Mouse (Mus musculus): Measurements from ENCODE around the gene Orm1. TPM values are rescaled to one million over a fixed set of nuclear protein-coding genes. Genes with fewer than 3 reads are reported as not detected.
A peak's percentile ranks its signal among the peaks of the same experiment; 100 is the strongest.
"Not testable (repeated sequence)": the region's sequence is repeated elsewhere in the genome, so short reads cannot be mapped to it uniquely, and the experiment has no call there.

The Orm1 gene
- polyA plus RNA-seq, 1 experiment from 2014 or later = not detected

- no peaks in the 10 kb centered on the region for H3K27me3 ChIP-seq (ENCODE audit: insufficient read depth, low read length)
- no peak overlapping the region for H3K27ac ChIP-seq (ENCODE audit: low read length)
- no peak overlapping the region for H3K4me3 ChIP-seq (ENCODE audit: low read length)
- 71% methylated on average over 5 of the region's 5 CpGs for WGBS
- no peak for ATAC-seq (ENCODE audit: low FRiP score, low TSS enrichment)
- H3K4me1 ChIP-seq (ENCODE audit: insufficient read depth, low read length) = no peaks in the 10 kb centered on the region
- no peak overlapping the region for H3K9ac ChIP-seq (replicated peaks; ENCODE audit: low read length)
- H3K4me2 ChIP-seq (replicated peaks; ENCODE audit: low read depth, low read length) = no peak overlapping the region
- H3K36me3 ChIP-seq (ENCODE audit: insufficient read depth, low read length) = peaks cover 5% of the 10 kb centered on the region
- H3K9me3 ChIP-seq (ENCODE audit: low read length) = no peaks in the 10 kb centered on the region
These were observed 30.3 kb upstream of the Orm1 start for GRCm38 (mm10) chr4:63314063-63314462.

- Histone ChIP-seq H3K4me3 (ENCODE audit: low read length) (no peak overlapping the region), H3K36me3 (ENCODE audit: insufficient read depth, low read length) (peaks cover 7% of the 10 kb centered on the region), H3K9me3 (ENCODE audit: low read length) (no peaks in the 10 kb centered on the region), H3K9ac (replicated peaks; ENCODE audit: low read length) (no peak overlapping the region), H3K27me3 (ENCODE audit: insufficient read depth, low read length) (no peaks in the 10 kb centered on the region), H3K27ac (ENCODE audit: low read length) (no peak overlapping the region), H3K4me1 (ENCODE audit: insufficient read depth, low read length) (no peaks in the 10 kb centered on the region), H3K4me2 (replicated peaks; ENCODE audit: low read depth, low read length) (no peak overlapping the region)
- ATAC-seq (ENCODE audit: low FRiP score, low TSS enrichment) = 0 out of 2 replicates have a peak, but pooled peaks have one; percentile 25
- WGBS = 59% methylated on average over 9 of the region's 9 CpGs
These were observed 28.1 kb upstream of the Orm1 start for GRCm38 (mm10) chr4:63316076-63316746.

GRCm38 (mm10) chr4:63319566-63319965, 24.8 kb upstream of the Orm1 start:
- not testable (repeated sequence) for H3K4me3 ChIP-seq (ENCODE audit: low read length); H3K9me3 ChIP-seq (ENCODE audit: low read length); H3K4me1 ChIP-seq (ENCODE audit: insufficient read depth, low read length); H3K27ac ChIP-seq (ENCODE audit: low read length); H3K9ac ChIP-seq (replicated peaks; ENCODE audit: low read length); ATAC-seq (ENCODE audit: low FRiP score, low TSS enrichment); H3K4me2 ChIP-seq (replicated peaks; ENCODE audit: low read depth, low read length); H3K27me3 ChIP-seq (ENCODE audit: insufficient read depth, low read length)
- H3K36me3 ChIP-seq (ENCODE audit: insufficient read depth, low read length) = peaks cover 28% of the 10 kb centered on the region
- WGBS = 28% methylated on average over 3 of the region's 3 CpGs

- 84% methylated on average over 8 of the region's 8 CpGs for WGBS
- H3K27ac ChIP-seq (ENCODE audit: low read length) = no peak overlapping the region
- peaks cover 34% of the 10 kb centered on the region for H3K36me3 ChIP-seq (ENCODE audit: insufficient read depth, low read length)
These were observed 21.0 kb upstream of the Orm1 start for GRCm38 (mm10) chr4:63323275-63323815.

GRCm38 (mm10) chr4:63333403-63333802, 11.0 kb upstream of the Orm1 start:
- ATAC-seq (ENCODE audit: low FRiP score, low TSS enrichment) = no peak
- Histone ChIP-seq H3K4me3 (ENCODE audit: low read length) (no peak overlapping the region), H3K4me2 (replicated peaks; ENCODE audit: low read depth, low read length) (no peak overlapping the region), H3K9ac (replicated peaks; ENCODE audit: low read length) (no peak overlapping the region), H3K4me1 (ENCODE audit: insufficient read depth, low read length) (no peaks in the 10 kb centered on the region), H3K27ac (ENCODE audit: low read length) (no peak overlapping the region), H3K36me3 (ENCODE audit: insufficient read depth, low read length) (peaks cover 27% of the 10 kb centered on the region), H3K27me3 (ENCODE audit: insufficient read depth, low read length) (no peaks in the 10 kb centered on the region), H3K9me3 (ENCODE audit: low read length) (no peaks in the 10 kb centered on the region)
- 96% methylated on average over 4 of the region's 4 CpGs for WGBS

More at GRCm38 (mm10) chr4:63323275-63323815, 21.0 kb upstream of the Orm1 start:
- no peaks in the 10 kb centered on the region for H3K27me3 ChIP-seq (ENCODE audit: insufficient read depth, low read length)
- H3K9ac ChIP-seq (replicated peaks; ENCODE audit: low read length) = no peak overlapping the region
- no peak for ATAC-seq (ENCODE audit: low FRiP score, low TSS enrichment)
- H3K4me3 ChIP-seq (ENCODE audit: low read length) = no peak overlapping the region
- H3K4me1 ChIP-seq (ENCODE audit: insufficient read depth, low read length) = no peaks in the 10 kb centered on the region
- no peaks in the 10 kb centered on the region for H3K9me3 ChIP-seq (ENCODE audit: low read length)
- no peak overlapping the region for H3K4me2 ChIP-seq (replicated peaks; ENCODE audit: low read depth, low read length)

- no peak for ATAC-seq (ENCODE audit: low FRiP score, low TSS enrichment)
- H3K36me3 ChIP-seq (ENCODE audit: insufficient read depth, low read length) = 0 out of 2 replicates have a peak, but pooled peaks cover 4% of the 10 kb centered on the region
- 81% methylated on average over 3 of the region's 3 CpGs for WGBS
- no peak overlapping the region for H3K27ac ChIP-seq (ENCODE audit: low read length)
- no peaks in the 10 kb centered on the region for H3K4me1 ChIP-seq (ENCODE audit: insufficient read depth, low read length)
- H3K4me3 ChIP-seq (ENCODE audit: low read length) = no peak overlapping the region
- H3K9me3 ChIP-seq (ENCODE audit: low read length) = no peaks in the 10 kb centered on the region
- H3K9ac ChIP-seq (replicated peaks; ENCODE audit: low read length) = no peak overlapping the region
- no peak overlapping the region for H3K4me2 ChIP-seq (replicated peaks; ENCODE audit: low read depth, low read length)
- no peaks in the 10 kb centered on the region for H3K27me3 ChIP-seq (ENCODE audit: insufficient read depth, low read length)
These were observed 5.8 kb upstream of the Orm1 start for GRCm38 (mm10) chr4:63338414-63339076.

GRCm38 (mm10) chr4:63342491-63342890, 1.9 kb upstream of the Orm1 start:
- Histone ChIP-seq H3K4me1 (ENCODE audit: insufficient read depth, low read length) (no peaks in the 10 kb centered on the region), H3K9ac (replicated peaks; ENCODE audit: low read length) (no peak overlapping the region), H3K4me3 (ENCODE audit: low read length) (no peak overlapping the region), H3K9me3 (ENCODE audit: low read length) (no peaks in the 10 kb centered on the region), H3K36me3 (ENCODE audit: insufficient read depth, low read length) (no peaks in the 10 kb centered on the region), H3K27me3 (ENCODE audit: insufficient read depth, low read length) (no peaks in the 10 kb centered on the region), H3K4me2 (replicated peaks; ENCODE audit: low read depth, low read length) (no peak overlapping the region), H3K27ac (ENCODE audit: low read length) (no peak overlapping the region)
- 61% methylated on average over 4 of the region's 4 CpGs for WGBS
- no peak for ATAC-seq (ENCODE audit: low FRiP score, low TSS enrichment)

- H3K36me3 ChIP-seq (ENCODE audit: insufficient read depth, low read length) = no peaks in the 10 kb centered on the region
- ATAC-seq (ENCODE audit: low FRiP score, low TSS enrichment) = no peak
- H3K4me1 ChIP-seq (ENCODE audit: insufficient read depth, low read length) = no peaks in the 10 kb centered on the region
- 54% methylated on average over 3 of the region's 3 CpGs for WGBS
- H3K27ac ChIP-seq (ENCODE audit: low read length) = no peak overlapping the region
- no peaks in the 10 kb centered on the region for H3K9me3 ChIP-seq (ENCODE audit: low read length)
- H3K4me2 ChIP-seq (replicated peaks; ENCODE audit: low read depth, low read length) = no peak overlapping the region
- no peak overlapping the region for H3K9ac ChIP-seq (replicated peaks; ENCODE audit: low read length)
- H3K27me3 ChIP-seq (ENCODE audit: insufficient read depth, low read length) = no peaks in the 10 kb centered on the region
- H3K4me3 ChIP-seq (ENCODE audit: low read length) = no peak overlapping the region
These were observed 752 bp upstream of the Orm1 start for GRCm38 (mm10) chr4:63343608-63344007.

- no peak overlapping the region for H3K4me2 ChIP-seq (replicated peaks; ENCODE audit: low read depth, low read length)
- ATAC-seq (ENCODE audit: low FRiP score, low TSS enrichment) = no peak
- no peak overlapping the region for H3K27ac ChIP-seq (ENCODE audit: low read length)
- no peaks in the 10 kb centered on the region for H3K36me3 ChIP-seq (ENCODE audit: insufficient read depth, low read length)
- no peak overlapping the region for H3K4me3 ChIP-seq (ENCODE audit: low read length)
- no peak overlapping the region for H3K9ac ChIP-seq (replicated peaks; ENCODE audit: low read length)
- H3K9me3 ChIP-seq (ENCODE audit: low read length) = no peaks in the 10 kb centered on the region
- H3K27me3 ChIP-seq (ENCODE audit: insufficient read depth, low read length) = no peaks in the 10 kb centered on the region
- no peaks in the 10 kb centered on the region for H3K4me1 ChIP-seq (ENCODE audit: insufficient read depth, low read length)
These were observed 901 bp downstream of the Orm1 start for GRCm38 (mm10) chr4:63345261-63345660.

- no peaks in the 10 kb centered on the region for H3K9me3 ChIP-seq (ENCODE audit: low read length)
- H3K4me3 ChIP-seq (ENCODE audit: low read length) = no peak overlapping the region
- H3K27ac ChIP-seq (ENCODE audit: low read length) = no peak overlapping the region
- no peak for ATAC-seq (ENCODE audit: low FRiP score, low TSS enrichment)
- H3K4me1 ChIP-seq (ENCODE audit: insufficient read depth, low read length) = no peaks in the 10 kb centered on the region
- no peak overlapping the region for H3K4me2 ChIP-seq (replicated peaks; ENCODE audit: low read depth, low read length)
- H3K27me3 ChIP-seq (ENCODE audit: insufficient read depth, low read length) = no peaks in the 10 kb centered on the region
- H3K9ac ChIP-seq (replicated peaks; ENCODE audit: low read length) = no peak overlapping the region
- WGBS = 81% methylated on average over 4 of the region's 4 CpGs
- no peaks in the 10 kb centered on the region for H3K36me3 ChIP-seq (ENCODE audit: insufficient read depth, low read length)
These were observed 2.3 kb downstream of the Orm1 start for GRCm38 (mm10) chr4:63346659-63347058.

Data from kidney, embryonic 16.5 days (tissue).